Mouse (Mus musculus): Measurements from ENCODE around the gene Slain1. TPM values are rescaled to one million over a fixed set of nuclear protein-coding genes. Genes with fewer than 3 reads are reported as not detected.
"Not testable (repeated sequence)": the region's sequence is repeated elsewhere in the genome, so short reads cannot be mapped to it uniquely, and the experiment has no call there.

Gene Slain1
- polyA plus RNA-seq, 1 experiment from 2014 or later = 2.4 TPM

- H3K27me3 ChIP-seq (ENCODE audit: insufficient read depth, low read length) = no peaks in the 10 kb centered on the region
- ATAC-seq (ENCODE audit: insufficient read depth) (no peak), DNase-seq (peak; percentile 15)
- no peak overlapping the region for H3K9ac ChIP-seq
- no peaks in the 10 kb centered on the region for H3K9me3 ChIP-seq (ENCODE audit: low read depth, low read length)
- no peaks in the 10 kb centered on the region for H3K4me1 ChIP-seq (ENCODE audit: insufficient read depth)
- no peak overlapping the region for H3K27ac ChIP-seq (ENCODE audit: low read depth)
- no peak for TF ChIP-seq CTCF (IDR thresholded peaks at IDR 0.05; ENCODE audit: low read depth)
- WGBS = 84% methylated on average over 7 of the region's 7 CpGs
- H3K36me3 ChIP-seq (ENCODE audit: insufficient read depth) = no peaks in the 10 kb centered on the region
- H3K4me3 ChIP-seq (ENCODE audit: low read depth, low read length) = no peak overlapping the region
- H3K4me2 ChIP-seq = no peak overlapping the region
Observed at GRCm38 (mm10) chr14:103741216-103741615, 91.2 kb downstream of the Slain1 start.

GRCm38 (mm10) chr14:103742150-103742549 lies 92.1 kb downstream of the Slain1 start:
- Histone ChIP-seq H3K27me3 (ENCODE audit: insufficient read depth, low read length) (no peaks in the 10 kb centered on the region), H3K36me3 (ENCODE audit: insufficient read depth) (no peaks in the 10 kb centered on the region), H3K9ac (no peak overlapping the region), H3K4me1 (ENCODE audit: insufficient read depth) (no peaks in the 10 kb centered on the region), H3K4me3 (ENCODE audit: low read depth, low read length) (no peak overlapping the region), H3K9me3 (ENCODE audit: low read depth, low read length) (no peaks in the 10 kb centered on the region), H3K4me2 (no peak overlapping the region), H3K27ac (ENCODE audit: low read depth) (no peak overlapping the region)
- no peak for TF ChIP-seq CTCF (IDR thresholded peaks at IDR 0.05; ENCODE audit: low read depth)
- ATAC-seq (ENCODE audit: insufficient read depth) (peak; percentile 49; the same call in 1 of the 2 replicates), DNase-seq (no peak)
- 52% methylated on average over 8 of the region's 8 CpGs for WGBS

GRCm38 (mm10) chr14:103747345-103747744 lies 97.3 kb downstream of the Slain1 start:
- H3K36me3 ChIP-seq (ENCODE audit: insufficient read depth) = no peaks in the 10 kb centered on the region
- ATAC-seq (ENCODE audit: insufficient read depth) (no peak), DNase-seq (peak; percentile 55)
- H3K9me3 ChIP-seq (ENCODE audit: low read depth, low read length) = no peaks in the 10 kb centered on the region
- H3K9ac ChIP-seq = no peak overlapping the region
- no peak overlapping the region for H3K27ac ChIP-seq (ENCODE audit: low read depth)
- H3K4me2 ChIP-seq = no peak overlapping the region
- H3K4me1 ChIP-seq (ENCODE audit: insufficient read depth) = no peaks in the 10 kb centered on the region
- H3K4me3 ChIP-seq (ENCODE audit: low read depth, low read length) = no peak overlapping the region
- TF ChIP-seq CTCF (IDR thresholded peaks at IDR 0.05; ENCODE audit: low read depth) = no peak
- WGBS = 37% methylated on average over 6 of the region's 6 CpGs
- H3K27me3 ChIP-seq (ENCODE audit: insufficient read depth, low read length) = no peaks in the 10 kb centered on the region

GRCm38 (mm10) chr14:103750638-103751037 lies 100.6 kb downstream of the Slain1 start:
- H3K4me3 ChIP-seq (ENCODE audit: low read depth, low read length); H3K4me2 ChIP-seq; H3K27ac ChIP-seq (ENCODE audit: low read depth); H3K27me3 ChIP-seq (ENCODE audit: insufficient read depth, low read length); DNase-seq; H3K36me3 ChIP-seq (ENCODE audit: insufficient read depth); H3K9ac ChIP-seq; H3K9me3 ChIP-seq (ENCODE audit: low read depth, low read length); ATAC-seq (ENCODE audit: insufficient read depth); H3K4me1 ChIP-seq (ENCODE audit: insufficient read depth): not testable (repeated sequence)
- WGBS = 85% methylated on average over 4 of the region's 4 CpGs

GRCm38 (mm10) chr14:103751384-103751783 lies 101.4 kb downstream of the Slain1 start:
- no peak for DNase-seq
- H3K9ac ChIP-seq = no peak overlapping the region
- no peaks in the 10 kb centered on the region for H3K27me3 ChIP-seq (ENCODE audit: insufficient read depth, low read length)
- H3K36me3 ChIP-seq (ENCODE audit: insufficient read depth) = no peaks in the 10 kb centered on the region
- no peak overlapping the region for H3K4me3 ChIP-seq (ENCODE audit: low read depth, low read length)
- no peak overlapping the region for H3K4me2 ChIP-seq
- no peak for ATAC-seq (ENCODE audit: insufficient read depth)
- TF ChIP-seq CTCF (IDR thresholded peaks at IDR 0.05; ENCODE audit: low read depth) = no peak
- no peaks in the 10 kb centered on the region for H3K9me3 ChIP-seq (ENCODE audit: low read depth, low read length)
- no peak overlapping the region for H3K27ac ChIP-seq (ENCODE audit: low read depth)
- H3K4me1 ChIP-seq (ENCODE audit: insufficient read depth) = no peaks in the 10 kb centered on the region

GRCm38 (mm10) chr14:103752773-103753172 lies 102.7 kb downstream of the Slain1 start:
- Histone ChIP-seq H3K27ac (ENCODE audit: low read depth) (no peak overlapping the region), H3K4me3 (ENCODE audit: low read depth, low read length) (no peak overlapping the region), H3K27me3 (ENCODE audit: insufficient read depth, low read length) (no peaks in the 10 kb centered on the region), H3K4me2 (no peak overlapping the region), H3K9ac (no peak overlapping the region), H3K9me3 (ENCODE audit: low read depth, low read length) (no peaks in the 10 kb centered on the region), H3K36me3 (ENCODE audit: insufficient read depth) (no peaks in the 10 kb centered on the region), H3K4me1 (ENCODE audit: insufficient read depth) (no peaks in the 10 kb centered on the region)
- TF ChIP-seq CTCF (IDR thresholded peaks at IDR 0.05; ENCODE audit: low read depth) = no peak
- ATAC-seq (ENCODE audit: insufficient read depth) (no peak), DNase-seq (no peak)
- 89% methylated on average over 7 of the region's 7 CpGs for WGBS

GRCm38 (mm10) chr14:103754041-103754440 lies 104.0 kb downstream of the Slain1 start:
- 51% methylated on average over 7 of the region's 7 CpGs for WGBS
- Histone ChIP-seq H3K4me3 (ENCODE audit: low read depth, low read length) (no peak overlapping the region), H3K9me3 (ENCODE audit: low read depth, low read length) (no peaks in the 10 kb centered on the region), H3K9ac (no peak overlapping the region), H3K36me3 (ENCODE audit: insufficient read depth) (no peaks in the 10 kb centered on the region), H3K27ac (ENCODE audit: low read depth) (no peak overlapping the region), H3K4me2 (no peak overlapping the region), H3K4me1 (ENCODE audit: insufficient read depth) (no peaks in the 10 kb centered on the region), H3K27me3 (ENCODE audit: insufficient read depth, low read length) (no peaks in the 10 kb centered on the region)
- no peak for TF ChIP-seq CTCF (IDR thresholded peaks at IDR 0.05; ENCODE audit: low read depth)
- DNase-seq (peak; percentile 34), ATAC-seq (ENCODE audit: insufficient read depth) (peak; percentile 40; the same call in 1 of the 2 replicates)

GRCm38 (mm10) chr14:103754465-103754864 lies 104.4 kb downstream of the Slain1 start:
- Histone ChIP-seq H3K9ac (no peak overlapping the region), H3K36me3 (ENCODE audit: insufficient read depth) (no peaks in the 10 kb centered on the region), H3K4me2 (no peak overlapping the region), H3K27ac (ENCODE audit: low read depth) (no peak overlapping the region), H3K9me3 (ENCODE audit: low read depth, low read length) (no peaks in the 10 kb centered on the region), H3K4me1 (ENCODE audit: insufficient read depth) (no peaks in the 10 kb centered on the region), H3K27me3 (ENCODE audit: insufficient read depth, low read length) (no peaks in the 10 kb centered on the region), H3K4me3 (ENCODE audit: low read depth, low read length) (no peak overlapping the region)
- no peak for TF ChIP-seq CTCF (IDR thresholded peaks at IDR 0.05; ENCODE audit: low read depth)
- peak; percentile 59 for DNase-seq
- 42% methylated on average over 9 of the region's 9 CpGs for WGBS
- ATAC-seq (ENCODE audit: insufficient read depth) = peak; percentile 93

Small RNAs within 50 kb of the gene (microRNA-seq; reads per million reads assigned to microRNA genes)
- gene Gm22877 (ENCODE audit: borderline number of aligned reads) = not detected

Other genes with a start within 250 kb of the Slain1 start
- 1.7 and 1.9 TPM in 2 replicates for gene Scel, start 136.9 kb upstream of the Slain1 start, polyA plus RNA-seq (2014; fragmentation: Nextera tagmentation; extraction: Ambion mirVana)
- gene Ednrb, start 194.2 kb downstream of the Slain1 start, polyA plus RNA-seq (2014; fragmentation: Nextera tagmentation; extraction: Ambion mirVana) = 136 and 144 TPM in 2 replicates